Mouse (Mus musculus) midbrain, embryonic 16.5 days (tissue): ENCODE results near the gene Lrrc61. TPM values are rescaled to one million over a fixed set of nuclear protein-coding genes. Genes with fewer than 3 reads are reported as not detected.

Experiments
- ATAC-seq: fragments of 200-750 bp; cut with Nextera tagmentation; 2 replicates; pipeline ENCODE4 v1.8.0; 2017; ENCODE audit warnings: moderate TSS enrichment
- H3K27ac ChIP-seq: fragments of 300-500 bp; sonication (generic); 2 replicates; pipeline ENCODE4 v1.5.1; 2014; ENCODE audit warnings: mild to moderate bottlenecking, low read length, mixed read lengths
- H3K27me3 ChIP-seq: fragments of 300-500 bp; sonication (generic); 2 replicates; pipeline ENCODE4 v1.6.1; 2014; ENCODE audit warnings: low read depth, low read length, mixed read lengths; ENCODE audit not compliant: control insufficient read depth, insufficient read depth
- H3K36me3 ChIP-seq: fragments of 300-500 bp; sonication (generic); 2 replicates; pipeline ENCODE4 v1.6.1; 2014; ENCODE audit warnings: mild to moderate bottlenecking, low read length, moderate library complexity, mixed read lengths; ENCODE audit not compliant: control insufficient read depth, insufficient read depth
- H3K4me1 ChIP-seq: fragments of 300-500 bp; sonication (generic); 2 replicates; pipeline ENCODE4 v1.6.1; 2014; ENCODE audit warnings: mild to moderate bottlenecking, low read length, mixed read lengths; ENCODE audit not compliant: control insufficient read depth, insufficient read depth
- H3K4me2 ChIP-seq: fragments of 300-500 bp; sonication (generic); 2 replicates; pipeline ENCODE4 v1.6.1; 2014; ENCODE audit warnings: mild to moderate bottlenecking, low read length, mixed read lengths
- H3K4me3 ChIP-seq: fragments of 300-500 bp; sonication (generic); 2 replicates; pipeline ENCODE4 v1.5.1; 2014; ENCODE audit warnings: low read depth, mild to moderate bottlenecking, low read length, moderate library complexity, mixed read lengths
- H3K9ac ChIP-seq: fragments of 300-500 bp; sonication (generic); 2 replicates; pipeline ENCODE4 v1.6.1; 2014; ENCODE audit warnings: low read depth, low read length, mixed read lengths
- H3K9me3 ChIP-seq: fragments of 300-500 bp; sonication (generic); replicated peaks from 2 replicates; pipeline ENCODE4 v1.6.1; 2014; ENCODE audit warnings: mild to moderate bottlenecking, low read length, mixed read lengths; ENCODE audit not compliant: control insufficient read depth, poor library complexity, severe bottlenecking
- WGBS: fragments of 180-500 bp; shearing (Covaris S2); extraction: QIAGEN DNeasy Blood & Tissue Kit; methylation state at CpG from one replicate; pipeline ENCODE4 v1.1.7; 2014; 5-methylcytosine and 5-hydroxymethylcytosine counted together
- polyA plus RNA-seq: library from polyadenylated mRNA; unstranded; fragments of >200 nt; fragmentation: Nextera tagmentation; extraction: Ambion mirVana; gene quantifications from 2 replicates; pipeline ENCODE4 v1.2.1, GENCODE M21; 2015

The Lrrc61 gene
- polyA plus RNA-seq, 1 experiment from 2014 or later: 27.9 TPM

GRCm38 (mm10) chr6:48609512-48609911 lies 54.9 kb downstream of the Lrrc61 start:
- 59% methylated on average over 7 of the region's 7 CpGs for WGBS
- Histone ChIP-seq H3K4me3 (no peak overlapping the region), H3K9ac (no peak overlapping the region), H3K4me1 (no peaks in the 10 kb centered on the region; the same call in 1 of the 2 replicates), H3K9me3 (no peaks in the 10 kb centered on the region), H3K27ac (no peak overlapping the region), H3K4me2 (no peak overlapping the region), H3K27me3 (no peaks in the 10 kb centered on the region), H3K36me3 (peaks cover 8% of the 10 kb centered on the region)
- ATAC-seq: peak; percentile 42; the same call in 1 of the 2 replicates

GRCm38 (mm10) chr6:48610657-48611056 lies 56.1 kb downstream of the Lrrc61 start:
- Histone ChIP-seq H3K27ac (no peak overlapping the region), H3K4me3 (no peak overlapping the region), H3K27me3 (no peaks in the 10 kb centered on the region), H3K36me3 (peaks cover 8% of the 10 kb centered on the region), H3K4me1 (no peaks in the 10 kb centered on the region; the same call in 1 of the 2 replicates), H3K9me3 (no peaks in the 10 kb centered on the region), H3K4me2 (no peak overlapping the region), H3K9ac (no peak overlapping the region)
- ATAC-seq: no peak
- WGBS: 83% methylated on average over 3 of the region's 3 CpGs

GRCm38 (mm10) chr6:48613464-48613863 lies 58.9 kb downstream of the Lrrc61 start:
- no peak overlapping the region for H3K9ac ChIP-seq
- no peaks in the 10 kb centered on the region for H3K27me3 ChIP-seq
- no peaks in the 10 kb centered on the region for H3K4me1 ChIP-seq
- H3K9me3 ChIP-seq: no peaks in the 10 kb centered on the region
- 90% methylated on average over 4 of the region's 4 CpGs for WGBS
- H3K4me3 ChIP-seq: no peak overlapping the region
- H3K36me3 ChIP-seq: peaks cover 8% of the 10 kb centered on the region
- ATAC-seq: no peak
- no peak overlapping the region for H3K27ac ChIP-seq
- no peak overlapping the region for H3K4me2 ChIP-seq

- H3K36me3 ChIP-seq: peaks cover 16% of the 10 kb centered on the region
- no peak overlapping the region for H3K27ac ChIP-seq
- H3K4me1 ChIP-seq: no peaks in the 10 kb centered on the region
- no peak overlapping the region for H3K9ac ChIP-seq
- H3K4me2 ChIP-seq: no peak overlapping the region
- 96% methylated on average over 5 of the region's 5 CpGs for WGBS
- no peaks in the 10 kb centered on the region for H3K9me3 ChIP-seq
- ATAC-seq: no peak
- H3K27me3 ChIP-seq: no peaks in the 10 kb centered on the region
- H3K4me3 ChIP-seq: no peak overlapping the region
Measured at GRCm38 (mm10) chr6:48614756-48615155, 60.2 kb downstream of the Lrrc61 start.

GRCm38 (mm10) chr6:48620031-48620430 lies 65.4 kb downstream of the Lrrc61 start:
- Histone ChIP-seq H3K27me3 (no peaks in the 10 kb centered on the region), H3K4me1 (no peaks in the 10 kb centered on the region), H3K9ac (no peak overlapping the region), H3K27ac (no peak overlapping the region), H3K36me3 (peaks cover 16% of the 10 kb centered on the region), H3K9me3 (no peaks in the 10 kb centered on the region), H3K4me2 (no peak overlapping the region), H3K4me3 (no peak overlapping the region)
- WGBS: 94% methylated on average over 30 of the region's 30 CpGs
- ATAC-seq: no peak

Other genes with a start within 250 kb of the Lrrc61 start
- gene Krba1, start 159.2 kb upstream of the Lrrc61 start, polyA plus RNA-seq: 28.1 and 30.3 TPM in 2 replicates
- gene Zfp467, start 109.0 kb upstream of the Lrrc61 start, polyA plus RNA-seq: 30.3 and 32.8 TPM in 2 replicates
- gene Sspo, start 106.6 kb upstream of the Lrrc61 start, polyA plus RNA-seq: 0.51 and 0.62 TPM in 2 replicates
- 302 and 362 TPM in 2 replicates for gene Atp6v0e2, start 17.2 kb upstream of the Lrrc61 start, polyA plus RNA-seq
- gene Rarres2, start 18.0 kb downstream of the Lrrc61 start, polyA plus RNA-seq: 5.3 and 5.7 TPM in 2 replicates
- not detected in 2 replicates for gene Gm45021, start 34.8 kb downstream of the Lrrc61 start, polyA plus RNA-seq
- gene Repin1, start 39.1 kb downstream of the Lrrc61 start, polyA plus RNA-seq: 48.2 and 48.8 TPM in 2 replicates
- not detected in 2 replicates for gene Gm44965, start 39.1 kb downstream of the Lrrc61 start, polyA plus RNA-seq
- 14.1 and 16.7 TPM in 2 replicates for gene Zfp775, start 47.3 kb downstream of the Lrrc61 start, polyA plus RNA-seq
- gene AI854703, start 72.0 kb downstream of the Lrrc61 start, polyA plus RNA-seq: 24.9 and 27.4 TPM in 2 replicates
- gene Gimap8, start 92.4 kb downstream of the Lrrc61 start, polyA plus RNA-seq: 0.37 and 0.48 TPM in 2 replicates
- 1.6 and 3.1 TPM in 2 replicates for gene Gimap9, start 121.3 kb downstream of the Lrrc61 start, polyA plus RNA-seq
- 0.88 and 1.0 TPM in 2 replicates for gene Gimap4, start 129.8 kb downstream of the Lrrc61 start, polyA plus RNA-seq
- 6.2 and 7.2 TPM in 2 replicates for gene Gimap6, start 153.4 kb downstream of the Lrrc61 start, polyA plus RNA-seq
- 0.62 and 1.2 TPM in 2 replicates for gene Gm28053, start 163.8 kb downstream of the Lrrc61 start, polyA plus RNA-seq
- not detected in 2 replicates for gene Gimap7, start 163.8 kb downstream of the Lrrc61 start, polyA plus RNA-seq
- 5.2 and 5.4 TPM in 2 replicates for gene Gimap1, start 184.3 kb downstream of the Lrrc61 start, polyA plus RNA-seq
- gene Gimap5, start 191.4 kb downstream of the Lrrc61 start, polyA plus RNA-seq: 1.3 and 1.5 TPM in 2 replicates
- not detected in 2 replicates for gene Gimap3, start 216.1 kb downstream of the Lrrc61 start, polyA plus RNA-seq